Mouse (Mus musculus) brain, embryonic 14.5 days (tissue): Measurements from ENCODE around the gene Tbc1d8.

Experiments used
- CTCF ChIP-seq: fragments of 200-500 bp; IDR thresholded peaks from 2 replicates; pipeline ENCODE4 v1.5.1; 2012; ENCODE audit warnings: inconsistent platforms, mild to moderate bottlenecking, moderate library complexity, borderline replicate concordance; ENCODE audit not compliant: insufficient read depth, insufficient read length; ENCODE audit errors: extremely low read depth
- POLR2A ChIP-seq: fragments of 200-500 bp; IDR thresholded peaks from 2 replicates; pipeline ENCODE4 v1.6.1; 2012; ENCODE audit warnings: mild to moderate bottlenecking, inconsistent platforms, borderline replicate concordance; ENCODE audit not compliant: poor library complexity, insufficient read depth, insufficient read length, severe bottlenecking; ENCODE audit errors: extremely low read depth

DNA sequence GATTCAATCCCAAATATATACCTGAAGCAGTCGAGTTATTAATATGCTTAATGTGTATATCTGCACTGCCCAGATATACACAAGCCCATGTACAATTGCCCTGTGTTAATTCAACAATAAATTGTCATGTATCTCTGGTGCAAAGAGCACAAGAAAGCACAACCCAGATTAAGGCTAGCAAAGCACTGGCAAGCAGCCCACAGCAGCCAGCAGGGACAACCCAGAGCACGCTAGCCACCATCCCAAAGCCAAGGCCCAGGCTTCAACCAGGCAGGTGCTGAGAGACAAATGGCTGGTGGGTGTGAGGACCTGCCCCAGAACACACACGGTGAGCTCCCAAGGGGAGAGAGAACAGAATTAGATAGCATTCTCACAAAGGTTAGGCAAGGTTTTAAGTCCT lies 92.1 kb downstream of the Tbc1d8 start:
- no peak for TF ChIP-seq POLR2A
- no peak for TF ChIP-seq CTCF
